Mouse (Mus musculus): ENCODE data around the gene Arid4b. TPM values are rescaled to one million over a fixed set of nuclear protein-coding genes. Genes with fewer than 3 reads are reported as not detected.

Arid4b gene
- polyA plus RNA-seq, 1 experiment from 2014 or later: 61.3 TPM

DNA sequence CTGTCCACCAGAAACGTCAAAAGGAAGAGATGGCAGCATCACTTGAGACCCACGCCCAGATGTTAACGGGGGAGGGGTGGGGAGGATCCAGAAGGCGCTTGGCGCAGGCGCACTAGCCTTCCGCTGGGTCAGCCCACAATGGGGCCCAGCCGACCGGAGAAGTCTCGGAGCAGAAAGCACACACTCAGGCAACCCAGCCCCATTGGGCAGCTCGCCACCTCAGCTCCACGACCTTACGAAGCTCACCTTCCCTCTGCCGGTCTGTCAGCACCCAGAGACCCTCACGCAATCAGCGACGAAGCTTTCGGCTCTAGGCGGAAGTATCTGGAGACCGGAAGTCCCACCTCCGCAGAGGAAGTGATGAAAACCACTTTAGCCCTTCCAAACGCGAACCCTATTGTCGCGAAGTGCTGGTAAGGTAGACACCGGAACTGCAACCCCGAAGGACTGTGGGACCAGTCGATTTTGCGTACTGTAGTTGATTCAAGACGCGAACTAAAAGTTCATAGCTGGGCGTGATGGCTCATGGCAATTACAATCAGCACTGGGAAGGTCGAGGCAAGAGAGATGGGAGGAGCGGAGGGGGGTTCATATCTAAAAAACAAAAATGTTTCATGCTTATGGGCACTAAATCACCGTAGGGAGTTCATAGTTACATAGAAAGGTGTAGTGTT lies 23.6 kb upstream of the Arid4b start, which contains the start of gene Tbce:
Tbce (minus strand) TSS at position 347 of the 674 bp plus-strand sequence.
- Histone ChIP-seq H3K27ac (ENCODE audit: low read depth) (peak within 1 kb of the TSS; percentile 97), H3K9me3 (ENCODE audit: low read depth, low read length) (no peaks in the 10 kb centered on the region), H3K36me3 (ENCODE audit: insufficient read depth) (no peaks in the 10 kb centered on the region), H3K9ac (peak within 1 kb of the TSS; percentile 86), H3K27me3 (ENCODE audit: insufficient read depth, low read length) (no peaks in the 10 kb centered on the region), H3K4me3 (ENCODE audit: low read depth, low read length) (peak within 1 kb of the TSS; percentile 64), H3K4me2 (peak within 1 kb of the TSS; percentile 88), H3K4me1 (ENCODE audit: insufficient read depth) (no peaks in the 10 kb centered on the region; the same call in 1 of the 2 replicates)
- WGBS: under 1% methylated on average over 35 of the region's 35 CpGs
- peak; percentile 97 for ATAC-seq (ENCODE audit: insufficient read depth)
- TF ChIP-seq CTCF (IDR thresholded peaks at IDR 0.05; ENCODE audit: low read depth): no peak
- peak; percentile 93 for DNase-seq

DNA sequence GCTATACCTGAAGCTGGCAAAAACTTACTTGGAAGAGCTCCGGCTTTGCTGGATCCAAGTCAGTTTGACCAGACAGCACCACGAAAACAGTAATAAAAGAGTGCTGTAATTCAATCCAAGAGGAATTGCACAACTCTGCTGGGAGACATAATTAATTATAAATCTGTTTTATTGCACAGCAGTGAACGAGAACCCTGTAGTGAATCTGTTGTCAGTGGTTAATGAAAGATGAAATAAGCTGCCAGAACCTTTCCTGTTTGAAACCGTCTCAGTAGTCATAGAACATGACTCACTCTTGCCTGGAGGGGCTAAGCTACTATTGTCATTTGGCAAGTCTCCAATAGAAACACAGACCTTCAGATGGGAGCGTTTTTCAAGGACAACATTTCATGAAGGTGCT lies 22.8 kb upstream of the Arid4b start:
- Histone ChIP-seq H3K9ac (peak overlapping the region; percentile 86), H3K27ac (ENCODE audit: low read depth) (peak overlapping the region; percentile 97; the same call in 1 of the 2 replicates), H3K36me3 (ENCODE audit: insufficient read depth) (no peaks in the 10 kb centered on the region), H3K9me3 (ENCODE audit: low read depth, low read length) (no peaks in the 10 kb centered on the region), H3K4me3 (ENCODE audit: low read depth, low read length) (peak overlapping the region; percentile 64), H3K4me1 (ENCODE audit: insufficient read depth) (no peaks in the 10 kb centered on the region; the same call in 1 of the 2 replicates), H3K4me2 (peak overlapping the region; percentile 88), H3K27me3 (ENCODE audit: insufficient read depth, low read length) (no peaks in the 10 kb centered on the region)
- DNase-seq (peak; percentile 43), ATAC-seq (ENCODE audit: insufficient read depth) (no peak; the same call in 1 of the 2 replicates)
- no peak for TF ChIP-seq CTCF (IDR thresholded peaks at IDR 0.05; ENCODE audit: low read depth)
- WGBS: 29% methylated on average over 5 of the region's 5 CpGs

DNA sequence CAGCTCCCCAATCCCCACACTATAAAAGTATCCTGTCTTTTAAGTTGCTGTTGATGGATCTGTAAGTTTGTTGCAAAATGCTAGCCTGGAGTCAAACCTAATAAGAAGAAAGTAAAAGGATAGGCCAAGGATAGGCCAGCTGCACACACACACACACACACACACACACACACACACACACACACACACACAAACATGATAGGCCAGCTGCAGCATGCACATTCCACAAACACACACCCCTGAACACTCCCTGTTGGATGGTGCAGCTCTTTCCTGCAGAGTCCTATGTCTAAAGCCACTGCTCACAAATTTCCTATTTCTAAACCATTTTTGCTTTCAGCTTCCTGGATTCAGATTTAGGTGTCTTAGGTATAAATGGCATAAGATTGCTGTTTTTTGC lies 19.2 kb upstream of the Arid4b start:
- H3K9me3 ChIP-seq (ENCODE audit: low read depth, low read length): no peaks in the 10 kb centered on the region
- H3K4me3 ChIP-seq (ENCODE audit: low read depth, low read length): no peak overlapping the region
- no peak for TF ChIP-seq CTCF (IDR thresholded peaks at IDR 0.05; ENCODE audit: low read depth)

DNA sequence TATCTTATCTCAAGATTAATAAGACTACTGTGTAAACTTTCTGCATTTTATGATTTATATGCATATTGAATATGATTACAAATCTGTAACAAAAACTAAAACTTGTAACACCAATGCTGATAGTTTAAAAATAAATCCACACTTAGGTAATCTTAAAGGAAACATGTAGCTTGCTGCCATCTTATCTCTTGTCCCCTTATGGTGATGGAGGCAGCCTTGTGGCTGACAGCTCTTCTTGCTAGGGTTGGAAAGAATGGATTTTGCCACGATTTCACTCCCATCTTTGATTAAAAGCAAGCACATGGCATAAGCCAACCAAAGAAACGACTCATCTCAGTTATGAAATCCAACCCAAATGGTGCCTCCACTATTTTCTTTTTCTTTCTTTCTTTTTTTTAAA lies 18.5 kb upstream of the Arid4b start:
- no peak for TF ChIP-seq CTCF (IDR thresholded peaks at IDR 0.05; ENCODE audit: low read depth)
- DNase-seq: no peak
- Histone ChIP-seq H3K36me3 (ENCODE audit: insufficient read depth) (peaks cover 17% of the 10 kb centered on the region; the same call in 1 of the 2 replicates), H3K4me1 (ENCODE audit: insufficient read depth) (no peaks in the 10 kb centered on the region; the same call in 1 of the 2 replicates), H3K9me3 (ENCODE audit: low read depth, low read length) (no peaks in the 10 kb centered on the region), H3K27me3 (ENCODE audit: insufficient read depth, low read length) (no peaks in the 10 kb centered on the region), H3K9ac (no peak overlapping the region), H3K4me3 (ENCODE audit: low read depth, low read length) (no peak overlapping the region), H3K4me2 (no peak overlapping the region), H3K27ac (ENCODE audit: low read depth) (no peak overlapping the region)
- ATAC-seq (ENCODE audit: insufficient read depth): no peak
- 77% methylated on average over 2 of the region's 2 CpGs for WGBS

More for the DNA sequence above, 19.2 kb upstream of the Arid4b start:
- H3K4me1 ChIP-seq (ENCODE audit: insufficient read depth): no peaks in the 10 kb centered on the region; the same call in 1 of the 2 replicates
- H3K27me3 ChIP-seq (ENCODE audit: insufficient read depth, low read length): no peaks in the 10 kb centered on the region
- H3K36me3 ChIP-seq (ENCODE audit: insufficient read depth): peaks cover 10% of the 10 kb centered on the region; the same call in 1 of the 2 replicates
- no peak overlapping the region for H3K4me2 ChIP-seq
- H3K27ac ChIP-seq (ENCODE audit: low read depth): no peak overlapping the region
- H3K9ac ChIP-seq: no peak overlapping the region
- DNase-seq (no peak), ATAC-seq (ENCODE audit: insufficient read depth) (no peak)

DNA sequence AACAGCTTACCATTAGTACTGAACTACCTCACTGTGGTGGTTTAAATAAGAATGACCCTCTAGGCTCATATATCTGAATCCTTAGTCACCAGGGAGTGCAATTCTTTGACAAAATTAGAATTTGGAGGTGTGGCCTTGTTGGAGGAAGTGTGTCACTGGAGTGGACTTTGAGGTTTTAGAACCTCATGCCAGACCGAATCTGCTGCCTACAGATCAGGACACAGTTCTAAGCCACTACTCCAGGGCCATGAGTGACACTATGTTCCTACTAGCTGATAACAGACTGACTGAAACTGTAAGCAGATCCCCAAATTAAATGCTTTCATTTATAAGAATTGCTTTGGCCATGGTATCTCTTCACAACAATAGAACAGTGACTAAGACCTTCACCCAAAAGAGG lies 13.2 kb upstream of the Arid4b start:
- ATAC-seq (ENCODE audit: insufficient read depth) (no peak), DNase-seq (no peak)
- H3K4me2 ChIP-seq: no peak overlapping the region
- H3K9me3 ChIP-seq (ENCODE audit: low read depth, low read length): peaks cover 2% of the 10 kb centered on the region; the same call in 1 of the 2 replicates
- H3K36me3 ChIP-seq (ENCODE audit: insufficient read depth): peaks cover 55% of the 10 kb centered on the region
- H3K9ac ChIP-seq: no peak overlapping the region
- H3K4me1 ChIP-seq (ENCODE audit: insufficient read depth): no peaks in the 10 kb centered on the region
- no peak for TF ChIP-seq CTCF (IDR thresholded peaks at IDR 0.05; ENCODE audit: low read depth)
- 88% methylated on average over 1 of the region's 1 CpGs for WGBS
- no peaks in the 10 kb centered on the region for H3K27me3 ChIP-seq (ENCODE audit: insufficient read depth, low read length)
- H3K4me3 ChIP-seq (ENCODE audit: low read depth, low read length): no peak overlapping the region
- H3K27ac ChIP-seq (ENCODE audit: low read depth): no peak overlapping the region

DNA sequence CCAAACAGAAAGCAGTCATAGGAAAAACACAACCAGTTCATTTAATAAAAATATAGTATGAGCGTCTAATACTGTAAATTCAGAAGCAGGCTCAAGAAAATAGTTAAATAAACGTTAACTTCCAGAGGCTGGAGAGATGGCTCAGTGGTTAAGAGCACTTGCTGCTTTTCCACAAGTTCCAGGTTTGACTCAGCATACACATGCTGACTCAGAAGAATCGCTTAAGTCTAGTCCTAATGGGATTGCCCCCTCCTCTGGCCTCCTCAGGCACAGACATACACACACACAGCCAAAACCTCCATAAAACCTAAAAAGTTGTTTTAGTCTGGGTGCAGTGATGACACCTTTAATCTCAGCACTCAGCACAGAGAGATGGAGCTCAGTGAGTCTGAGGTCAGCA lies 6.2 kb upstream of the Arid4b start:
- no peak overlapping the region for H3K4me3 ChIP-seq (ENCODE audit: low read depth, low read length)
- peaks cover 55% of the 10 kb centered on the region for H3K36me3 ChIP-seq (ENCODE audit: insufficient read depth)
- DNase-seq (no peak), ATAC-seq (ENCODE audit: insufficient read depth) (no peak)
- WGBS: 90% methylated on average over 3 of the region's 3 CpGs
- no peak for TF ChIP-seq CTCF (IDR thresholded peaks at IDR 0.05; ENCODE audit: low read depth)
- no peak overlapping the region for H3K4me2 ChIP-seq
- H3K9me3 ChIP-seq (ENCODE audit: low read depth, low read length): peaks cover 2% of the 10 kb centered on the region; the same call in 1 of the 2 replicates
- H3K9ac ChIP-seq: no peak overlapping the region
- H3K27ac ChIP-seq (ENCODE audit: low read depth): no peak overlapping the region
- no peaks in the 10 kb centered on the region for H3K27me3 ChIP-seq (ENCODE audit: insufficient read depth, low read length)
- no peaks in the 10 kb centered on the region for H3K4me1 ChIP-seq (ENCODE audit: insufficient read depth)

DNA sequence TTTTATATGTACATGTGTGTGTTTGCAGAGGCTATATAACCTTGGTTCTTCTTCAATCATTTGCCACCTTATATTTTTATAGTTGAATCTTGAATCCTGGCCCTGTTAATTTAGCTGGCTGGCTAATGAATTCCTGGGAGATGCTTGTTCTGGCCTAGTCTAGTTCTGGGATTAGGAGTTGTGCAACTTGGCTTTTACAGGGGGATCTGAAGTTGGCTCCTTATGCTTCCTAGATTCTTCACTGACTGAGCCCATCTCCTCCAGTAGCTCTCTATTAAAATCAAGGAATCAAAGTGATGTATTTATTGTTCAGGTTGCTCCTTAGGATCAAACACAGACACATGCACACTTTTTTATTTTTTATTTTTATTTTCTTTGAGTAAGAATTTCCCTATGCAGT lies 3.5 kb upstream of the Arid4b start:
- no peak for ATAC-seq (ENCODE audit: insufficient read depth)
- no peak overlapping the region for H3K4me2 ChIP-seq
- peaks cover 34% of the 10 kb centered on the region for H3K36me3 ChIP-seq (ENCODE audit: insufficient read depth)
- no peak overlapping the region for H3K9ac ChIP-seq
- no peak overlapping the region for H3K27ac ChIP-seq (ENCODE audit: low read depth)
- TF ChIP-seq CTCF (IDR thresholded peaks at IDR 0.05; ENCODE audit: low read depth): no peak
- no peak for DNase-seq
- H3K4me3 ChIP-seq (ENCODE audit: low read depth, low read length): no peak overlapping the region
- H3K4me1 ChIP-seq (ENCODE audit: insufficient read depth): no peaks in the 10 kb centered on the region; the same call in 1 of the 2 replicates
- no peaks in the 10 kb centered on the region for H3K9me3 ChIP-seq (ENCODE audit: low read depth, low read length)
- no peaks in the 10 kb centered on the region for H3K27me3 ChIP-seq (ENCODE audit: insufficient read depth, low read length)

All from lung, embryonic 14.5 days (tissue).